Mouse (Mus musculus) embryonic facial prominence, embryonic 10.5 days (tissue): Measurements from ENCODE around the gene Igfbp7. TPM values are rescaled to one million over a fixed set of nuclear protein-coding genes. Genes with fewer than 3 reads are reported as not detected.
"Not testable (repeated sequence)": the region's sequence is repeated elsewhere in the genome, so short reads cannot be mapped to it uniquely, and the experiment has no call there.

Experiments
- DNase-seq: peaks from one replicate; pipeline ENCODE4 v3.0.0-alpha.2; 2017; ENCODE audit warnings: low spot score
- H3K27ac ChIP-seq: fragments of 300-500 bp; sonication (generic); replicated peaks from 2 replicates; pipeline ENCODE4 v1.5.1; 2016; ENCODE audit warnings: mild to moderate bottlenecking
- H3K27me3 ChIP-seq: fragments of 300-500 bp; sonication (generic); replicated peaks from 2 replicates; pipeline ENCODE4 v1.6.1; 2016; ENCODE audit warnings: low read depth, mild to moderate bottlenecking; ENCODE audit not compliant: poor library complexity, severe bottlenecking
- H3K36me3 ChIP-seq: fragments of 300-500 bp; sonication (generic); replicated peaks from 2 replicates; pipeline ENCODE4 v1.6.1; 2016; ENCODE audit warnings: mild to moderate bottlenecking, moderate library complexity
- H3K4me1 ChIP-seq: fragments of 300-500 bp; sonication (generic); 2 replicates; pipeline ENCODE4 v1.6.1; 2016
- H3K4me3 ChIP-seq: fragments of 300-500 bp; sonication (generic); 2 replicates; pipeline ENCODE4 v1.5.1; 2016; ENCODE audit warnings: mild to moderate bottlenecking, moderate library complexity
- H3K9me3 ChIP-seq: fragments of 300-500 bp; sonication (generic); 2 replicates; pipeline ENCODE4 v1.6.1; 2016; ENCODE audit warnings: mild to moderate bottlenecking
- WGBS: fragments of 180-500 bp; shearing (Covaris S2); methylation state at CpG from one replicate; pipeline ENCODE4 v1.1.7; 2016; 5-methylcytosine and 5-hydroxymethylcytosine counted together
- polyA plus RNA-seq: library from polyadenylated mRNA; unstranded; fragments of >200 nt; fragmentation: Nextera tagmentation; extraction: Ambion mirVana; gene quantifications from 2 replicates; pipeline ENCODE4 v1.2.1, GENCODE M21; 2016

Igfbp7 gene
- polyA plus RNA-seq, 1 experiment from 2014 or later = 4.9 TPM

GRCm38 (mm10) chr5:77430471-77430870, 22.6 kb upstream of the Igfbp7 start:
- H3K36me3 ChIP-seq = no peaks in the 10 kb centered on the region

GRCm38 (mm10) chr5:77430049-77430448, 22.2 kb upstream of the Igfbp7 start:
- no peak overlapping the region for H3K4me3 ChIP-seq
- 0 out of 2 replicates have a peak, but pooled peaks cover 3% of the 10 kb centered on the region for H3K4me1 ChIP-seq
- no peaks in the 10 kb centered on the region for H3K9me3 ChIP-seq
- DNase-seq = no peak
- no peaks in the 10 kb centered on the region for H3K36me3 ChIP-seq
- no peak overlapping the region for H3K27ac ChIP-seq
- no peaks in the 10 kb centered on the region for H3K27me3 ChIP-seq
- 85% methylated on average over 4 of the region's 4 CpGs for WGBS

More at GRCm38 (mm10) chr5:77430471-77430870, 22.6 kb upstream of the Igfbp7 start:
- Histone ChIP-seq H3K4me1 (0 out of 2 replicates have a peak, but pooled peaks cover 3% of the 10 kb centered on the region), H3K27ac (no peak overlapping the region), H3K4me3 (no peak overlapping the region), H3K27me3 (no peaks in the 10 kb centered on the region), H3K9me3 (no peaks in the 10 kb centered on the region)
- WGBS = 92% methylated on average over 11 of the region's 11 CpGs
- no peak for DNase-seq

GRCm38 (mm10) chr5:77428526-77428925, 20.7 kb upstream of the Igfbp7 start:
- DNase-seq = no peak
- Histone ChIP-seq H3K9me3 (no peaks in the 10 kb centered on the region), H3K36me3 (no peaks in the 10 kb centered on the region), H3K4me1 (no peaks in the 10 kb centered on the region), H3K27me3 (no peaks in the 10 kb centered on the region), H3K4me3 (no peak overlapping the region), H3K27ac (no peak overlapping the region)
- WGBS = 80% methylated on average over 4 of the region's 4 CpGs

- Histone ChIP-seq H3K36me3 (no peaks in the 10 kb centered on the region), H3K27me3 (no peaks in the 10 kb centered on the region), H3K27ac (no peak overlapping the region), H3K9me3 (peaks cover under 1% of the 10 kb centered on the region; the same call in 1 of the 2 replicates), H3K4me1 (no peaks in the 10 kb centered on the region), H3K4me3 (no peak overlapping the region)
- 95% methylated on average over 5 of the region's 5 CpGs for whole genome bisulfite sequencing
- no peak for DNase-seq
Observed at GRCm38 (mm10) chr5:77427986-77428385, 20.1 kb upstream of the Igfbp7 start.

GRCm38 (mm10) chr5:77425721-77426500, 18.1 kb upstream of the Igfbp7 start:
- H3K36me3 ChIP-seq = no peaks in the 10 kb centered on the region
- H3K27ac ChIP-seq = no peak overlapping the region
- WGBS = 80% methylated on average over 7 of the region's 7 CpGs

GRCm38 (mm10) chr5:77419537-77419936, 11.7 kb upstream of the Igfbp7 start:
- H3K9me3 ChIP-seq, H3K4me3 ChIP-seq, DNase-seq, H3K4me1 ChIP-seq, H3K36me3 ChIP-seq, H3K27ac ChIP-seq, H3K27me3 ChIP-seq: not testable (repeated sequence)
- 77% methylated on average over 4 of the region's 4 CpGs for WGBS

More at GRCm38 (mm10) chr5:77425721-77426500, 18.1 kb upstream of the Igfbp7 start:
- no peaks in the 10 kb centered on the region for H3K4me1 ChIP-seq
- no peaks in the 10 kb centered on the region for H3K27me3 ChIP-seq
- DNase-seq = no peak
- peaks cover 2% of the 10 kb centered on the region; the same call in 1 of the 2 replicates for H3K9me3 ChIP-seq
- no peak overlapping the region for H3K4me3 ChIP-seq

- Histone ChIP-seq H3K4me1 (no peaks in the 10 kb centered on the region), H3K36me3 (no peaks in the 10 kb centered on the region), H3K27ac (no peak overlapping the region), H3K9me3 (no peaks in the 10 kb centered on the region), H3K4me3 (no peak overlapping the region), H3K27me3 (no peaks in the 10 kb centered on the region)
- no peak for DNase-seq
- 84% methylated on average over 6 of the region's 6 CpGs for WGBS
Observed at GRCm38 (mm10) chr5:77416058-77416457, 8.2 kb upstream of the Igfbp7 start.

- peaks cover 10% of the 10 kb centered on the region for H3K4me1 ChIP-seq
Observed at GRCm38 (mm10) chr5:77408530-77408929, 689 bp upstream of the Igfbp7 start.

GRCm38 (mm10) chr5:77406371-77406871, 1.4 kb downstream of the Igfbp7 start:
- DNase-seq = peak; percentile 16
- H3K4me1 ChIP-seq = peaks cover 10% of the 10 kb centered on the region
- H3K36me3 ChIP-seq = no peaks in the 10 kb centered on the region
- H3K9me3 ChIP-seq = 0 out of 2 replicates have a peak, but pooled peaks cover 2% of the 10 kb centered on the region
- H3K4me3 ChIP-seq = 0 out of 2 replicates have a peak overlapping the region, but pooled peaks have one; percentile 64
- WGBS = 61% methylated on average over 5 of the region's 5 CpGs
- no peak overlapping the region for H3K27ac ChIP-seq
- H3K27me3 ChIP-seq = peaks cover 48% of the 10 kb centered on the region

More at GRCm38 (mm10) chr5:77408530-77408929, 689 bp upstream of the Igfbp7 start:
- peaks cover 48% of the 10 kb centered on the region for H3K27me3 ChIP-seq
- H3K9me3 ChIP-seq = 0 out of 2 replicates have a peak, but pooled peaks cover 2% of the 10 kb centered on the region
- H3K36me3 ChIP-seq = no peaks in the 10 kb centered on the region
- 92% methylated on average over 6 of the region's 6 CpGs for WGBS
- no peak overlapping the region for H3K27ac ChIP-seq
- no peak overlapping the region for H3K4me3 ChIP-seq
- no peak for DNase-seq

GRCm38 (mm10) chr5:77405455-77406057, 2.3 kb downstream of the Igfbp7 start:
- no peak for DNase-seq
- WGBS = 70% methylated on average over 5 of the region's 5 CpGs

GRCm38 (mm10) chr5:77404941-77405340, 2.9 kb downstream of the Igfbp7 start:
- no peaks in the 10 kb centered on the region for H3K36me3 ChIP-seq
- H3K27ac ChIP-seq = no peak overlapping the region
- peaks cover 52% of the 10 kb centered on the region for H3K27me3 ChIP-seq
- no peak overlapping the region for H3K4me3 ChIP-seq
- 70% methylated on average over 10 of the region's 10 CpGs for WGBS
- 0 out of 2 replicates have a peak, but pooled peaks cover 2% of the 10 kb centered on the region for H3K9me3 ChIP-seq
- H3K4me1 ChIP-seq = peaks cover 14% of the 10 kb centered on the region
- DNase-seq = no peak

More at GRCm38 (mm10) chr5:77405455-77406057, 2.3 kb downstream of the Igfbp7 start:
- Histone ChIP-seq H3K4me3 (no peak overlapping the region), H3K36me3 (no peaks in the 10 kb centered on the region), H3K27me3 (peaks cover 52% of the 10 kb centered on the region), H3K4me1 (peaks cover 10% of the 10 kb centered on the region), H3K9me3 (0 out of 2 replicates have a peak, but pooled peaks cover 2% of the 10 kb centered on the region), H3K27ac (no peak overlapping the region)

- 83% methylated on average over 5 of the region's 5 CpGs for WGBS
- H3K4me1 ChIP-seq = peaks cover 22% of the 10 kb centered on the region
- H3K27ac ChIP-seq = no peak overlapping the region
- H3K4me3 ChIP-seq = no peak overlapping the region
- H3K27me3 ChIP-seq = peaks cover 41% of the 10 kb centered on the region
- H3K9me3 ChIP-seq = no peaks in the 10 kb centered on the region
- no peaks in the 10 kb centered on the region for H3K36me3 ChIP-seq
- DNase-seq = no peak
Observed at GRCm38 (mm10) chr5:77402901-77403300, 4.9 kb downstream of the Igfbp7 start.
